Mouse (Mus musculus) gastrocnemius, adult 2 months (tissue): Measurements from ENCODE around the gene Fam117a. TPM values are rescaled to one million over a fixed set of nuclear protein-coding genes. Genes with fewer than 3 reads are reported as not detected.

Source experiments
- DNase-seq: peaks from one replicate; pipeline ENCODE4 v3.0.0; 2022
- H3K27ac ChIP-seq: fragments of 200-600 bp; 2 replicates; pipeline ENCODE4 v1.8.1; 2022; ENCODE audit warnings: mild to moderate bottlenecking
- H3K4me3 ChIP-seq: fragments of 200-600 bp; 2 replicates; pipeline ENCODE4 v1.8.1; 2022; ENCODE audit warnings: mild to moderate bottlenecking, moderate library complexity
- CTCF ChIP-seq: fragments of 200-600 bp; IDR thresholded peaks from 2 replicates; pipeline ENCODE4 v1.8.1; 2022; ENCODE audit warnings: antibody characterized with exemption, mild to moderate bottlenecking, moderate library complexity
- intact Hi-C: fragments of 180-260 bp; cut with DNase I; formaldehyde crosslinking; loops from one replicate; pipeline ENCODE4 v1.15.1; 2025
- total RNA-seq, 2 experiments: library from RNA; stranded (reverse); gene quantifications; 2 replicates each; pipeline ENCODE4 v1.2.3; 2021

Fam117a gene
- total RNA-seq, 2 experiments from 2014 or later = 1.5 to 2.1 TPM

- intact Hi-C loops = no loop called here
- peak overlapping the region; percentile 80 for H3K27ac ChIP-seq
- DNase-seq = peak; percentile 80
- no peak for TF ChIP-seq CTCF
- no peak overlapping the region for H3K4me3 ChIP-seq
Observed at GRCm38 (mm10) chr11:95369964-95370890, 33.4 kb downstream of the Fam117a start.

- no peak for DNase-seq
- TF ChIP-seq CTCF = no peak
- Histone ChIP-seq H3K4me3 (no peak overlapping the region), H3K27ac (peak overlapping the region; percentile 80)
- intact Hi-C loops = no loop called here
Observed at GRCm38 (mm10) chr11:95371182-95371581, 34.4 kb downstream of the Fam117a start.

DNA sequence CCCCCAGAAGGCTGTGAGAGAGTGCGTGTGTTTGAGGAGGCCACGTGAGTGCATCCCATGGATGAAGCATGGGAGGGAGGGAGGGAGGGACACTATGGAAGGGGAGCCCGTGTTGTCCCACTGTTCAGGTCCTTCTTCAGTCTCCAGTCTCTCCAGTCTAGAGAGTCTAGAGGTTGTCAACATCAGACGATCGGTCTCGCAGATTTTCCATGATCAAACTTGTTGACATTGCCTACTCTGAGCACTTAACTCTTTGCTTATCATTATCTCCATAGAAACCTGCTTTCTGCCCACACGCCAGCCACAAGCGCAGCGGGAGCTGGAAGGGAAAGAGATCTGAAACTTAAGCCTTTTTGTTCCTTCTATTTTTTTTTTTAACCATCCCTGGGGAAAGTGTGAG, 42.1 kb downstream of the Fam117a start:
- TF ChIP-seq CTCF = no peak

DNA sequence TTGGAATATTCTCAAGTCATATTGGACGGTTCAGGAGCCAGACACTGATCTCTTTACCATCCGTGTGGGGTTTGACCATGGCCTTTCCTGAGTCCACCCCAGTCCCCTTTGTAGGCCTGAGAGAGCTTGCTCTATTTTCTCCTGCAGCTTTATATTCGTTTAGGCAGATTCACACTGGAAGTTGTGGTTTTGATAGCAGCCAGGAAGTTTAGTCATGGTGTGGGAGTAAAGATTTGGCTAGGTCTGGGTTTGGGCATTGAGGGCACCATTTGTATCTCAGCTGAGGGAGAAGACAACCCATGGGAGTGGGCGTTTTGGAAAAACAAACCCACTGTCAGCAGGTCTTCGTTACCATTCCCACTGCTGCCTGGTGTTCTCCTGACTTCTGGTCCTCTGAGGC, 42.7 kb downstream of the Fam117a start:
- H3K27ac ChIP-seq = 0 out of 2 replicates have a peak overlapping the region, but pooled peaks have one; percentile 28
- TF ChIP-seq CTCF = no peak
- H3K4me3 ChIP-seq = no peak overlapping the region
- intact Hi-C loops = no loop called here
- DNase-seq = no peak

More for the DNA sequence above, 42.1 kb downstream of the Fam117a start:
- no peak for DNase-seq
- intact Hi-C loops = no loop called here
- H3K27ac ChIP-seq = 0 out of 2 replicates have a peak overlapping the region, but pooled peaks have one; percentile 28
- H3K4me3 ChIP-seq = no peak overlapping the region

DNA sequence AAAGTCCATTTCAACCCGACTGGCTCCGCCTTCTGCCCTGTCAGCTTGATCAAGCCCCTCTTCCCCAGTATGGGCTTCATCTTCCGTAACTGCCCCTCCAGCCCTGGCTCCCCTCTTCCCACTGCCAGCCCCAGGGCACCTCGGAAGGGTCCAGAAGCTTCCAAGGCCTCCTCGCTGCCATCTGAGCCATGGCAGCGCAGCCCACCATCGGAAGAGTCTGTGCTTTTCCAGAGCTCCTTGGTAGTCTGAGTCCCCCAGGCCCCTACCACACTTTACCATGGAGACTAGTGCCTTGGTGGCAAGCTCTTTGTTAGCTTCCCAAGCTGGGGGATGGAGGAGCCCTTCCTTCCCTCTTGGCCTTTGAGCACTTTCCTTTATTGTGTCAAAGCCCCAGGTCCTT, 43.9 kb downstream of the Fam117a start:
- TF ChIP-seq CTCF = no peak
- no peak overlapping the region for H3K4me3 ChIP-seq
- H3K27ac ChIP-seq = 0 out of 2 replicates have a peak overlapping the region, but pooled peaks have one; percentile 3
- intact Hi-C loops = loop anchor here (5.0 to 10.0 kb wide), 3 partner anchors 43 to 276 kb away; partner anchors contain the start of genes Fam117a and Kat7
- no peak for DNase-seq

GRCm38 (mm10) chr11:95381146-95381545, 44.3 kb downstream of the Fam117a start:
- intact Hi-C loops = loop anchor here (5.0 to 10.0 kb wide), 3 partner anchors 44 to 276 kb away; partner anchors contain the start of genes Fam117a and Kat7
- no peak for DNase-seq

DNA sequence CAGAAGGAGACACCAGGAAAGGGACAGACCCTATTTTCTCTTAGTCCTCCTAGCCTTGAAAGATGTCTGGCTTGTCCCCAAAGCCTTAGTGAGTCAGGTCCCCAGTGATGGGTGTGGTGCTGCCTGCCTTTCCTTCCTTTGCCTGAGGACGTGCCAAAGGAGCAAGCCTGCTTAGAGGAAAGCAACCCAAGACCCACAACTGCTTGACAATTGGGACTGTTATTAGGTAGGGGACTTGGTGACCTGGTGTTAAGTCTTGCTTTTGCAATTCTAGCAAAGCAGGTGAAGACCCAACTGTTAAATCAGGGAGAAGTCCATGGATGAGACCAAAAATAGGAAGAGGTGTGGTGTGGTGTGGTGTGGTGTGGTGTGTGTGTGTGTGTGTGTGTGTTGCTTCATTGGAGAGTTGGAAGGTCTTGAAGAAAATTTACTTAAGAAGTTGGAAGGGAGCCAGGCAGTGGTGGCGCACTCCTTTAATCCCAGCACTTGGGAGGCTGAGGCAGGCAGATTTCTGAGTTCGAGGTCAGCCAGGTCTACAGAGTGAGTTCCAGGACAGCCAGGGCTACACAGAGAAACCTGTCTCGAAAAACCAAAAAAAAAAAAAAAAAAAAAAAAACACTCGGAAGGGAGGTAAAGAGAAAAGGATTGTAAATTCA, 46.6 kb downstream of the Fam117a start:
- intact Hi-C loops = loop anchor here (5.0 to 10.0 kb wide), 3 partner anchors 46 to 279 kb away; partner anchors contain the start of genes Fam117a and Kat7
- Histone ChIP-seq H3K27ac (peak overlapping the region; percentile 100), H3K4me3 (no peak overlapping the region)
- peak; percentile 72 for DNase-seq
- no peak for TF ChIP-seq CTCF

More at GRCm38 (mm10) chr11:95381146-95381545, 44.3 kb downstream of the Fam117a start:
- no peak for TF ChIP-seq CTCF
- Histone ChIP-seq H3K27ac (peak overlapping the region; percentile 3; the same call in 1 of the 2 replicates), H3K4me3 (no peak overlapping the region)

DNA sequence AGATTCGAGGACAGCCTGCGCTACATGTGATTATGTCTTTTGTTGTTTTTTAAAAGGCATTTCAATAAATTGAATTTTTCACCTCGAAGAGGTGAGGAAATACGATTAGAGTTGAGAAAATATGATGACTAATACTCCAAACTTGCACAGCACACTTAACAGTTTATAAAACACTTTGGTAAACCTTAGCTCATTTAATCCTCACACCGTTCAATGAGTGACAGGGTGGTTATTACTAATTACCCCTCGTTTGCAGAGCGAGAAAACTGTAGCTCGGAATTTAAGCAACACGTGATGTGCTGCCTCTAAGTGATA, 47.1 kb downstream of the Fam117a start:
- intact Hi-C loops = loop anchor here (1.0 to 10.0 kb wide), 5 partner anchors 47 to 279 kb away; partner anchors contain the start of genes Fam117a, Kat7 and Nxph3
- no peak for DNase-seq
- Histone ChIP-seq H3K27ac (peak overlapping the region; percentile 100), H3K4me3 (peak overlapping the region; percentile 93)
- TF ChIP-seq CTCF = no peak

GRCm38 (mm10) chr11:95384319-95384972, 47.6 kb downstream of the Fam117a start, which contains the start of gene Slc35b1:
Gene Slc35b1, plus strand, starts transcription at chr11:95384692.
- intact Hi-C loops = loop anchor here (1.0 to 10.0 kb wide), 5 partner anchors 47 to 280 kb away; partner anchors contain the start of genes Fam117a, Kat7 and Nxph3
- Histone ChIP-seq H3K27ac (peak within 1 kb of the TSS; percentile 100), H3K4me3 (peak within 1 kb of the TSS; percentile 93)
- peak; percentile 95; the same call in 1 of the 2 replicates for TF ChIP-seq CTCF
- peak; percentile 93 for DNase-seq

DNA sequence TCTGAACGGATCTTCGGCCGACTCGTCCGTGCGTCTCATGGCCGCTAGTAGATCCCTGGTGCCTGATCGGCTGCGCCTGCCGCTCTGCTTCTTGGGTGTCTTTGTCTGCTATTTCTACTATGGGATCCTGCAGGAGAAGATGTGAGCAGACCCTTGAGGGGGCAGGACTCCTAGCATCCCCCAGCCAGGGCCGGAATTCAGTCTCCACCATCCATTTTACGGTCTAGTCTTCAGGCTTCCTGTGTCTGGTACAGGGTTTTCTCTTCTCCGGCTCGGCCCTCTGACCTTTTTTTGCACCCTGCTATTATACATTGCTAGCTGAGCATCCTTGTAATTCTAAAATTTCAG, 48.1 kb downstream of the Fam117a start:
- intact Hi-C loops = loop anchor here (1.0 to 10.0 kb wide), 5 partner anchors 48 to 280 kb away; partner anchors contain the start of genes Fam117a, Kat7 and Nxph3
- peak overlapping the region; percentile 100 for H3K27ac ChIP-seq
- no peak for TF ChIP-seq CTCF

DNA sequence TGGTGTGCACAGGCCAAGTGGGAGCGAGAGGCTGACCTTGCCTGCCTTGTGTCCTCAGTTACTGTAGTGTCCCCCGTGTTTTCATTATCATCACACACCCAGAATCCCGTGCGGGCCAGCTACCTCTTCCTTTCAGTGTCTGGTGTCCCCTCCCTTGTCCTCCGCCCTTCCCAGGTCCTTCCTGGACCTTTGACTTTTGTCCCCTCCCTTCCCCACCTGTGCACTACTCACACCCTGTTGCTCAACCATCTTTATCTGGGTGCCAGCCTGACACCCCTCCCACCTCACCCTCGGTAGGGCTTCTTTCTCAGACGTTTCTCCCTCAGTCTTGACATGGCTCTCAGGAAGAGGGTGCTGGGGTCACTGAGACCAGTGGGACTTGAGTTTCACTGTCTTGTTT, 50.5 kb downstream of the Fam117a start:
- intact Hi-C loops = loop anchor here (10.0 kb wide), 1 partner anchor 283 kb away; no protein-coding TSS in a partner anchor
- TF ChIP-seq CTCF = no peak
- Histone ChIP-seq H3K27ac (no peak overlapping the region), H3K4me3 (no peak overlapping the region)
- no peak for DNase-seq

More for the DNA sequence above, 48.1 kb downstream of the Fam117a start:
- no peak for DNase-seq
- peak overlapping the region; percentile 93 for H3K4me3 ChIP-seq

- no peak overlapping the region for H3K27ac ChIP-seq
- intact Hi-C loops = loop anchor here (10.0 kb wide), 1 partner anchor 284 kb away; no protein-coding TSS in a partner anchor
- no peak overlapping the region for H3K4me3 ChIP-seq
- peak; percentile 33 for DNase-seq
- TF ChIP-seq CTCF = peak; percentile 68
Observed at GRCm38 (mm10) chr11:95389006-95389405, 52.2 kb downstream of the Fam117a start.
